Mouse (Mus musculus) large intestine, adult 2 months (tissue): ENCODE data around the gene Ndufb7. TPM values are rescaled to one million over a fixed set of nuclear protein-coding genes. Genes with fewer than 3 reads are reported as not detected.
A peak's percentile ranks its signal among the peaks of the same experiment; 100 is the strongest.

ENCODE experiments used
- DNase-seq: peaks from one replicate; pipeline ENCODE4 v3.0.0-alpha.2; 2012; ENCODE audit warnings: low read depth, low spot score
- WGBS: fragments of 180-500 bp; shearing (Covaris S2); methylation state at CpG from one replicate; pipeline ENCODE4 v1.1.7; 2018; 5-methylcytosine and 5-hydroxymethylcytosine counted together
- polyA plus RNA-seq: library from polyadenylated mRNA; depleted of rRNA; stranded (reverse); fragments of >200 nt; gene quantifications from 2 replicates; pipeline ENCODE4 v1.2.3, GENCODE M21; 2012; rRNA removed

Gene Ndufb7
- polyA plus RNA-seq, 1 experiment, result 479 TPM

GRCm38 (mm10) chr8:83598146-83598545, 31.7 kb downstream of the Ndufb7 start:
- WGBS, result 39% methylated on average over 1 of the region's 1 CpGs
- no peak for DNase-seq

- no peak for DNase-seq
Measured at GRCm38 (mm10) chr8:83599814-83600213, 33.3 kb downstream of the Ndufb7 start.

- no peak for DNase-seq
- WGBS, result 27% methylated on average over 2 of the region's 2 CpGs
Measured at GRCm38 (mm10) chr8:83602650-83603029, 36.2 kb downstream of the Ndufb7 start.

GRCm38 (mm10) chr8:83607661-83608397, 41.4 kb downstream of the Ndufb7 start, which contains the start of the genes Tecr and Dnajb1:
Gene Tecr, minus strand, starts transcription at chr8:83607971.
Gene Dnajb1, plus strand, starts transcription at chr8:83608193.
- DNase-seq, result peak; percentile 90

GRCm38 (mm10) chr8:83608398-83608829, 41.9 kb downstream of the Ndufb7 start:
- no peak for DNase-seq
- WGBS, result under 1% methylated on average over 51 of the region's 51 CpGs

More at GRCm38 (mm10) chr8:83607661-83608397, 41.4 kb downstream of the Ndufb7 start, which contains the start of the genes Tecr and Dnajb1:
- WGBS, result under 1% methylated on average over 69 of the region's 69 CpGs

- DNase-seq, result no peak
- 10% methylated on average over 9 of the region's 9 CpGs for WGBS
Measured at GRCm38 (mm10) chr8:83609086-83609485, 42.6 kb downstream of the Ndufb7 start.

GRCm38 (mm10) chr8:83609547-83610180, 43.2 kb downstream of the Ndufb7 start:
- no peak for DNase-seq
- WGBS, result 81% methylated on average over 10 of the region's 10 CpGs

GRCm38 (mm10) chr8:83611921-83612320, 45.5 kb downstream of the Ndufb7 start:
- no peak for DNase-seq
- 93% methylated on average over 4 of the region's 4 CpGs for WGBS

GRCm38 (mm10) chr8:83613695-83614094, 47.2 kb downstream of the Ndufb7 start:
- WGBS, result 95% methylated on average over 4 of the region's 4 CpGs
- no peak for DNase-seq

- DNase-seq, result no peak
Measured at GRCm38 (mm10) chr8:83616625-83617024, 50.2 kb downstream of the Ndufb7 start.

GRCm38 (mm10) chr8:83617111-83617510, 50.6 kb downstream of the Ndufb7 start:
- no peak for DNase-seq
- WGBS, result 88% methylated on average over 2 of the region's 2 CpGs

GRCm38 (mm10) chr8:83618566-83618965, 52.1 kb downstream of the Ndufb7 start:
- 99% methylated on average over 2 of the region's 2 CpGs for WGBS
- DNase-seq, result no peak

GRCm38 (mm10) chr8:83619568-83620285, 53.3 kb downstream of the Ndufb7 start:
- WGBS, result 65% methylated on average over 9 of the region's 9 CpGs
- no peak for DNase-seq

Other genes starting within 250 kb of the Ndufb7 start
- 2.3 and 3.7 TPM in 2 replicates for gene Elmod2, start 234.2 kb upstream of the Ndufb7 start, polyA plus RNA-seq
- not detected in 2 replicates for gene Mgat4d, start 218.2 kb upstream of the Ndufb7 start, polyA plus RNA-seq
- 0.03 and 0.04 TPM in 2 replicates for gene Clgn, start 176.8 kb upstream of the Ndufb7 start, polyA plus RNA-seq
- 2.6 and 8.2 TPM in 2 replicates for gene Scoc, start 108.3 kb upstream of the Ndufb7 start, polyA plus RNA-seq
- not detected in 2 replicates for gene Olfr370, start 30.9 kb upstream of the Ndufb7 start, polyA plus RNA-seq
- gene Tecr, start 41.3 kb downstream of the Ndufb7 start, polyA plus RNA-seq, result 323 and 376 TPM in 2 replicates
- gene Dnajb1, start 41.5 kb downstream of the Ndufb7 start, polyA plus RNA-seq, result 23.2 and 28.3 TPM in 2 replicates
- 42.0 and 46.4 TPM in 2 replicates for gene Gipc1, start 86.0 kb downstream of the Ndufb7 start, polyA plus RNA-seq
- gene Ptger1, start 100.0 kb downstream of the Ndufb7 start, polyA plus RNA-seq, result 2.5 and 3.1 TPM in 2 replicates
- 87.2 and 107 TPM in 2 replicates for gene Pkn1, start 132.5 kb downstream of the Ndufb7 start, polyA plus RNA-seq
- gene Ddx39, start 148.5 kb downstream of the Ndufb7 start, polyA plus RNA-seq, result 94.5 and 106 TPM in 2 replicates
- gene Adgre5, start 174.7 kb downstream of the Ndufb7 start, polyA plus RNA-seq, result 55.1 and 68.0 TPM in 2 replicates